Mouse (Mus musculus) E14TG2a.4 (cell line): ENCODE results near the gene Celf1.

ENCODE experiments used
- CTCF ChIP-seq: conservative IDR thresholded peaks from 2 replicates; pipeline ENCODE4 v1.5.1; 2014; ENCODE audit warnings: low read length
- NANOG ChIP-seq: IDR thresholded peaks from 2 replicates; pipeline ENCODE4 v1.6.1; 2014; ENCODE audit warnings: borderline replicate concordance, low read length, mixed read lengths
- POU5F1 ChIP-seq: IDR thresholded peaks from 2 replicates; pipeline ENCODE4 v1.6.1; 2014; ENCODE audit warnings: low read length, borderline replicate concordance

- TF ChIP-seq CTCF (no peak), NANOG (no peak), POU5F1 (no peak)
Observed at GRCm38 (mm10) chr2:90913671-90914070, 26.5 kb upstream of the Celf1 start.
